Mouse (Mus musculus): ENCODE data around the gene Qrfp.

GRCm38 (mm10) chr2:31757472-31757871, 52.9 kb downstream of the Qrfp start:
- no peak for TF ChIP-seq CTCF (IDR thresholded peaks at IDR 0.05; ENCODE audit: low read depth)
- no peak for TF ChIP-seq EP300 (IDR thresholded peaks at IDR 0.05; ENCODE audit: low read depth)

All from liver, postnatal 0 days (tissue).